Mouse (Mus musculus) embryo, embryonic 9.5 days (tissue): ENCODE measurements around the gene Rab13.

Source experiments
- DNase-seq: peaks from one replicate; pipeline ENCODE4 v3.0.0-alpha.2; 2017; ENCODE audit errors: extremely low spot score

Rab13 gene

DNA sequence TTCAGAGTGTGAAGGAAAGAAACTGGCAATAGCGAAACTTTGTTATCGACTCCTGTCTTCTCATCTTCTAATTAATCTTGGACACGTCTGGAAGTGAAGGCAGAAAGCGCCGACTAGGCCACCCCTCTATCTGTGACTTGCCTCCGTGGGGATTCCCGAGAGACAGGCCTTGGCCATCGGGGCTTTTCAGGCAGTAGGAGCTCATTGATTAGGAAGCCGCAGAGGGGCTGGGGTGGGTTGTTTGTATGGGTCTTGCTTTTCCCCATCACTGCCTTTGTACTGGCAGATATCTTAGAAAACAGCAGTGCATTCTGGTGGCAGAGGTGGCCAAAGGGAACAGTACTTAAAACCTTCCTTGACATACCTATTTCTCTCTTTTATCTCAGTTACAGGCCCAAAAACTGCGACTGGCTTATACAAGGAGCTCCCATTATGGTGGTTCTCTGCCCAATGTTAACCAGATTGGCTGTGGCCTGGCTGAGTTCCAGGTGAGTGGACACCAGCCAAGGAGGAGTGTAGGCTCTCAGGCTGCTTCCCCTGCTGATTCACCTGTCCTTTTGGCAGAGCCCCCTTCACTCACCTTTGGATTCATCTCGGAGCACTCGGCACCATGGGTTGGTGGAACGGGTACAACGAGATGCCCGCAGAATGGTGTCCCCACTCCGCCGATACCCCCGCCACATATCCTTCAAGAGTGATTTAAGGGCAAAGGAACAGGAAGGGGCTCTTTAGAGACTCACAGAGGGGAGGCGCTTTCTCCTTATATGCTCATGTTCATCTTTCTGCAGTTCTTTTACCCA is 43.4 kb downstream of the Rab13 start:
- no peak for DNase-seq

DNA sequence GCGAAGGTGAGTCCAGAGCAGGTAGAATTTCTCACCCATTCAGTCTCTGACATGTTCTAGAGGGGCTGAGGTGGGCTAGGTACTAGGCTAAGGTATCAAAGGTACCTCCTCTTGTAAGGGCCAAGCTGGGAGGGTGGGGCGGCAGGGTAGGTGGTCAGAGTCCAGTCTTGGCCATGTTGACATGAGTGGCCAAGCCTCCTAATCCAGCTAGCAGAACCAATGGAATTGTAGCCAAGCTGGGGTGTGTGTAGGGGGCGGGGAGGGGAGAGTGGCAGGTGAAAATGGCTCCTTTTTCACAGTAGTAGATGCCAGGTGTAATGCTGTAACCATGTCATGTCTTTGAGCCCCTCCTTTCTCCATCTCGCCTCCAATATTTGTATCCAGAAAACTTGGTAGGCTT is 45.0 kb downstream of the Rab13 start:
- DNase-seq, result no peak

DNA sequence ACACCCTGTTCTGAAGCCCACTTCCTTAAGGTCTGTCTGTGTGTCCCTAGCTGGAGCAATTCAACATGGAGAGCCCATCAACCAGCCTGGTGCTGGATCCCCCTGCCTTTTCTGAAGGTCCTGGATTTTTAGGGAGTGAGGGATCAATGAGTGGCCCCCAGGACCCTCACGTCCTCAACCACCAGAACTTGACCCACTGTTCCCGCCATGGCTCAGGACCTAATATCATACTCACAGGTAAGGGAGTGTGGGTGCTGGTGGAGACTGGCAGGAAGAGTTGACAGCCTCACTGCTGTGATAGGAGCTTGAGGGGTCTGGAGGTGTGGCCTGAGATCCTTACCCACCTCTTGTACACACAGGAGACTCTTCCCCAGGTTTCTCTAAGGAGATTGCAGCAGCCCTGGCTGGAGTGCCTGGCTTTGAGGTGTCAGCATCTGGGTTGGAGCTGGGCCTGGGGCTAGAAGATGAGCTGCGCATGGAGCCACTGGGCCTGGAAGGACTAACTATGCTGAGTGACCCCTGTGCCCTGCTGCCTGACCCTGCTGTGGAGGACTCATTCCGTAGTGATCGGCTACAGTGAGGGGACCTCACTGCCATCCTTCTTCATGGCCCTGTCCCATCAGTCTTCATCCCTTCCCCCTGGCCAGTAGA is 49.8 kb downstream of the Rab13 start:
- DNase-seq, result no peak

DNA sequence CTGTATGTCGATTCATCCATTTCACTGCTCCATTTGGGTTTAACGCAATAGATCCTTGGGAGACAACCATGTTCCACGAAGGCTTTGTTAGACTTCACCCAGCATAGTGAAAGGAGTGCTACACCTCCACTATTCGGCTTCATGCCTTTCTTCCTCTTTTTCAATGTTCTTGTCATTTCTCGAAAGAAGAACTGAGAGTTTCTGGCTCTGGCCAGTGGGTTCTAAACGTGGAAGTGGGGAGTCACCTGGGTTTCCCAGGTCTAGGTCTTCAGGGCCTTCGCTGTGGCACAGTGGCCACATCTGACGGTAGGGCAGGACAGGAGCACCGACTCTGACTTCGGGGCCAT is 51.2 kb downstream of the Rab13 start:
- no peak for DNase-seq

DNA sequence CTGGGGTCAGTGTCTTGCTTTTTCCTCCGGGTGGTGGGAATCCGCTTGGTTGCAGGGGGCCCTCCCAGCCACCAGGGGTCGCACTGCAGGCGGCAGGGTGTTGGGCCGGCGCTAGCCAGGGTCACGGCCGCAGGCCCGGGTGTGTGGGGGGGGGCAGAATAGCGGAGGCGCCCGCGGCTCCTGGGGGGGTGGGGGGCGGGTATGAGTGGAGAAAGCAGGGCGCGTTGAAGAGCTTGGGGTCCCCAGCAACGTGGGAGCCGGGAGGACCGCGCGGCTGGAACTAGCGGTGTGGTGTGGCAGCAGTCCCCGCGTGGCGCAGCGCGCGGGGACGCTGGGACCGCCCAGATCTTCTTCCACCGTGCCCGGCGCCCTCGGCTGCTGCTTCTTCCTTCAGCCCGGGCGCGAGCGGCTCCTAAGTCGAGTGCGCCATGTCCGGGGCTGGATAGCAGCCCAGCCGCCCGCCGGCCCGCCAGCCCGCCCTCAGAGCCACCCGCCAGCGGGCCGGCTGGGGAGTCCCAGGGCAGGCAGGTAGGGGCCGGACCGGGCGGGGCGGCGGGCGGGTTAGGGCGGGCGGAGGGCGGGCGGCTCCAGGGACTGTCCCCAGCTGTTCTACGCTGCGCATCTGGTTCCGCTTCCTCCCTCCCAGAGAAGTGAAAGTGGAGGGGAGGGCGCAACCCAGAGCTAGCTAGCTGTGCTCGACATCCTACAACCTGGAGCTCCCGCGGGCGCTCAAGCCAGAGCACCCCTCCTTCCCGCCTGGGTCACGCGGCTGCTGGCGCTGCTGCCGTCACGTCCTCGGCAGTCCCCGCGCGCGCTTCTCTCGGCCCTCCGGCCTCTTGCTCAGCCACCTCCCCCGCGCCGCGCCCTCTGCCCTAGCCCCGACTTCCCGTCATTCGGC is 51.8 kb downstream of the Rab13 start, which contains the start of gene Dennd4b:
TSS of gene Dennd4b (plus strand) at position 152 of the 898 bp plus-strand sequence.
- peak; percentile 95 for DNase-seq

DNA sequence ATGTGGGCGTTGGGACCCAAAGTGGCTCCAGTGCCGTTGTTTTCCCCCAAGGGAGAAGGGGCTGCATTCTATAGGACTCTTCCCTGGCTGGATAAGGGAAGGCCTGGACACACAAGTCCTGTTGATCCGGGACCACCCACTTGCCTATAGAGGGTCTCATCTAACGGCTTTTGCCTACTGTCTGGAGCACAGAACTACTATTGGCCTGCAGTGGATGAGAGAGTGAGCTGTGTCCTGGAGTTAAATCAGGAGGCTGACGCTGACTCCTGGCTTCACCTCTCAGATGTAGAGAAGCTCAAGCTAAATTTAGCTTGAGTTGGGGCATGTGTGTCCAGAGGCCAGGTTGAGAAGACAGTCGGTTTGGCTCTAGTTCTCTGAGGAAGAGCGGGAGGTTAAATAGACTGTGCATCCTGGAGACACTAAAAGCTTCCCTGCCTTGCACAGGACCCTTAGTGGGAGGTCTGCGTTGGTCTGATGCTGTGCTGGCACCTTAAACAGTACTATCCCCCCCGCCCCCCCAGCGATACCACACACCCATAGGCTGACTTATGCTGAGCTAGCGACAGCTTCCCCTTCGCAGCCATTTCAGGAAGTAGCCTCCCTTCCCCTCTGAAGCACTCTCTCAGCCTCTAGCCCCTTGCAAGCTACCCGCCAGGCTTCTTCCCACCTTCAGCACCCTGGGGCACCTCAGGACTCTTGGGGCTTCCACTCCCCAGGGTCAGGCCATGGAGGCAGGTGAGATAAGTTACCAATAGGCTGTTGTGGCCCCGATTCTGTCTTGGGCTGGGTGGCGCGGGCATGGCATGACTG is 52.6 kb downstream of the Rab13 start:
- DNase-seq, result peak; percentile 27

DNA sequence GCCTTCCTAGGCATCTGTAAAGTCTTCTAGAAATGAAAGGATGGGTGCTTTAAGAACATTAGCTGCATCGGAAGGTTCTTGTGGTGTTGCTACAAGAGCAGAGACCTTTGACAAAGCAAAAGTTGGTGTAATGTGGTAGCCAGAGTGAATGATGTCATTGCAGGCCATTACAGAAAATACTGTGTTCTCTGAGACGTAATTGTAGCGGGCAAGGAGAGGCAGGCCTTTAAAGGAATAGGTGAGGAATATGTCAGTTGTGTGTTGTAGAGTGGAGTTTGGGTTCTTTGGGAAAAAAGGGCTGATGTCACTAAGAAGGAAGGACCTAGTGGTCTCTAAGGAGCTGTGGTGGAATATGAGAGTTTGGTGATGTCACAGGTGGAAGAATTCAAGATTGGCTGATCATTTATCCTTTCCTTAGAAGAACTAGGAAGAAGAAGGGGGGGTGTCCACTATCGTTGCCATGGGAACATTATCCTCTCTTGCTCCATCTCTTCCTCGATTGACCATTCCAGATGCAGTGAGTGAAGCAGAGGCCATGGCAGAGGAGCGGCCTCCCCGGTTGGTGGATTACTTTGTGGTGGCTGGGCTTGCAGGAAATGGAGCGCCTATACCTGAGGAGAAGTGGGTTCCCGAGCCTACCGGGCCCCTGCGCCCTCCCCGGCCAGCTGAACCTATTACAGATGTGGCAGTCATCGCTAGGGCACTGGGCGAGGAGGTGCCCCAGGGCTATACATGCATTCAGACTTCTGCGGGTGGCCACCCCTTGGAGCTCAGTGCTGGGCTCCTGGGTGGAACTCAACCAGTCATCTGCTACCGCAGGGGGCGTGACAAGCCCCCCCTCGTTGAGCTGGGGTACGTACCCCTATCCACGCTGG is 53.6 kb downstream of the Rab13 start:
- DNase-seq, result no peak

DNA sequence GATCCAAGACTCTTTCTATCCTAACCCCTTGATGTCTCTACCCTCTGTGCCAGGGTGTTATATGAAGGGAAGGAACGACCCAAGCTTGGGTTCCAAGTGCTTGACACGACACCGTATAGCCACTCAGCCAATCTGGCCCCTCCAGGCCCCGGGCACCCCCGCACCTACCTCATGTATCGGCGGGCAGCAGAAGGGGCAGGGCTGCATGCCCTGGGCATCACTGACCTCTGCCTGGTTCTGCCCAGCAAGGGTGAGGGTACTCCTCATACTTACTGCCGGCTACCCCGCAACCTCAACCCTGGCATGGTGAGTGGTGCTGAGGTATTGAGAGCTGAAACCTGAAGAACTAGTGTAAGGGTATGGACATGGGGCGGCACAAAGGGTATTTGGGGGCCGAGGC is 54.7 kb downstream of the Rab13 start:
- no peak for DNase-seq

DNA sequence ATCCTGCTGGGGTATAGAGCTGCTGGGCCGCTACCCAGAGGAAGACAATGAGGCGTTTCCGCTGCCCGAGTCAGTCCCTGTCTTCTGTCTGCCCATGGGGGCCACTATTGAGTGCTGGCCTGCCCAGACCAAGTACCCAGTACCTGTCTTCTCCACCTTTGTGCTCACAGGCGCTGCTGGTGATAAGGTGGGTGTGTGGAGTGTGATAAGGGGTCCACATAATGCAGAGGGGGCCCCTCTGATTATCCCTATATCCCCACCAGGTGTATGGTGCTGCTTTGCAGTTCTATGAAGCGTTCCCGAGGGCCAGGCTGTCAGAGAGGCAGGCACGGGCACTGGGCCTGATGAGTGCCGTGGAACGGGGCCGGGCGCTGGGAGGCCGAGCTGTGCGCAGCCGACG is 55.5 kb downstream of the Rab13 start:
- no peak for DNase-seq

DNA sequence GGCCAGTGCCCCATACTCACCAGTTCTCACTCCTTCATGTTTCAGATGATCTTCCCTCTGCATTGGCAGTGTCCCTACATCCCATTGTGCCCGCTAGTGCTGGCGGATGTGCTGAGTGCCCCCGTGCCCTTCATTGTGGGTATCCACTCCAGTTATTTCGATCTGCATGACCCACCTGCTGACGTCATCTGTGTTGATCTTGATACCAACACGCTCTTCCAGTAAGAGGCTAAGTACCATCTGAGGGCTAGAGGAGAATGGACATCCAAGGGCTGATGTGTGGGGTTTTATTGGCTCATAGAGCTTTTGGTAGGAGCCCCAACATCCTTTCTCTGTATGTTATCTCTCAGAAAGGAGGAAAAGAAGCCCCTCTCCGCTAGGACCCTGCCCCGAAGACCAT is 57.3 kb downstream of the Rab13 start:
- DNase-seq, result no peak

DNA sequence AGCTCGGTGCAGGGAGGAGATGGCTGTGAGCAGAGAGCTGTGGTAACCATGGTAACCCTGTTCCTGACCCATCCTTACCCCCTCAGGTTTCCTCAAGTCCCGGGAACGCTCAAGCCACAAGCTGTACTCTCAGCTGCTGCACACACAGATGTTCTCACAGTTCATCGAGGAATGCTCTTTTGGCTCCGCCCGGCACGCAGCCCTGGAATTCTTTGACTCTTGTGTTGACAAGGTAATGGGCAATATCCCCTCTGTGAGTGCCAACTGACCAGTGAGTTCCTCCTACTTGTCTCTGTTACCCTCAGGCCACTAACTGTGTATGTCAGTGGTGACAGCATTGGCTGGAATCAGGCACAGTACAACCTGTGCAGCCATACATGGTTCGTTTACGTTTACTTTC is 58.7 kb downstream of the Rab13 start:
- no peak for DNase-seq

DNA sequence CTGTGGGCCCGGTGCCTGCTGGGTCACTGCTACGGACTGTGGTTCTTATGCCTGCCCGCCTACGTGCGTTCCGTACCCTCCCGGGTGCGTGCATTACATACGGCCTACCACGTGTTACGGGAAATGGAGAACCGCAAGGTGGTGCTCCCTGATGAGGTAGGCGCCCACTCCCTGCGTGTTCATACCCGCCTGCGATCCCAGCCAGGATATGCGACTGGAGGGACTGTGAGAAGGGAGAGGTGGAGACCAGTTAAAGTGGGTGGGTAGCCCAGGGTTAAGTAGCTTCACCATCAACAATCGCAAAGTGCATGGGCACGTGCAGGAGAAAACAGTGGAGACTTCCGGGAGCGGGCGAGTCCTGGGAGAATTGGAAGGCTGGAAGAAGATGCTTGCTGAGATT is 60.4 kb downstream of the Rab13 start:
- DNase-seq, result no peak

DNA sequence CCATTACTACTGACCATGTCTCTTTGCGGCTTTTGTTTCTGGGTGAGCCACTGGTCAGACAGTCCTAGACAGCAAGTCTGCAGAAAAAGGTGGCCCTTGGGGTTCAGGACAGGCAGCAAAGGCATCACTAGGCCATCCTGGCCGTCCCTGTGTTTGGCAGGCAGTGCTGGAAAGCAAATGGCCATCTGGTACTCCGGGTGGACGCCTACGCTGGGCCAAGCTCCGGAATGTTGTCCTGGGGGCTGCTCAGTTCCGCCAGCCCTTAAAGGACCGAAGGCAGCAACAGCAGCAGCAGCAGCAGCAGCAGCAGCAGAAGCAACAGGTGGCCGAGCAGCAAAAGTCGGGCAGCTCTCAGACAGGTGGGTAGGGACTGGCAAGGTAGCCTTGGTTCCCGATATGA is 61.8 kb downstream of the Rab13 start:
- no peak for DNase-seq
